Mouse (Mus musculus) ES-Bruce4 (cell line): Measurements from ENCODE around the gene Celsr1.

Source experiments
- CTCF ChIP-seq: IDR thresholded peaks from one replicate; pipeline ENCODE4 v1.8.1; 2011; ENCODE audit warnings: low read depth, low read length
- EP300 ChIP-seq: IDR thresholded peaks from 2 replicates; pipeline ENCODE4 v1.6.1; 2011; ENCODE audit warnings: low read depth, low read length; ENCODE audit not compliant: insufficient read depth
- POLR2A ChIP-seq: IDR thresholded peaks from one replicate; pipeline ENCODE4 v1.8.1; 2011; ENCODE audit warnings: low read length; ENCODE audit not compliant: insufficient read depth

DNA sequence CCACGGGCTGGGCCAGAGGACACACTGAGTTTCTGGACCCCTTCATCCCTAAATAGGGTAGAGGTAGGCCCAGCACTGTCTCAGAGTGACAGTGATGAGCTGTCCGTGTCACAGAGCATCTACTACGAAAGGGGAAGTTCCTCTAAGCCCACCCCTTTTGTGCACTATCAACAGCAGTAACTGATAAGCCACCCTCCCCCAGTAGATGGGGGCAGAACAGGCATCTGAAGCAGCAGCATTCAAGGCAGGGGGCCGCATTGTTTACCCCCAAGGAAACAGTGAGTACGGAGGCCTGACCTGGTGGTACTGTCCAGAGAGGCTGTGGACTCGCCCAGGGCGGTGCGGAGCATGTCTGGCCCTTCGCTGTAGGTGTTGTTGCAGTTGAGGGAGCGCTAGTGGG is 131.1 kb downstream of the Celsr1 start:
- TF ChIP-seq CTCF = no peak
- no peak for TF ChIP-seq POLR2A
- no peak for TF ChIP-seq EP300
